Mouse (Mus musculus) heart, embryonic 12.5 days (tissue): Measurements from ENCODE around the gene Zfp420. TPM values are rescaled to one million over a fixed set of nuclear protein-coding genes. Genes with fewer than 3 reads are reported as not detected.

ENCODE experiments used
- ATAC-seq: fragments of 200-750 bp; cut with Nextera tagmentation; 2 replicates; pipeline ENCODE4 v1.8.0; 2017; ENCODE audit warnings: moderate TSS enrichment, moderate library complexity; ENCODE audit not compliant: insufficient number of reproducible peaks, low FRiP score
- H3K27ac ChIP-seq: fragments of 300-500 bp; sonication (generic); 2 replicates; pipeline ENCODE4 v1.5.1; 2016; ENCODE audit warnings: mild to moderate bottlenecking, moderate library complexity; ENCODE audit not compliant: poor library complexity, severe bottlenecking
- H3K27me3 ChIP-seq: fragments of 300-500 bp; sonication (generic); replicated peaks from 2 replicates; pipeline ENCODE4 v1.6.1; 2016; ENCODE audit warnings: mild to moderate bottlenecking, moderate library complexity
- H3K36me3 ChIP-seq: fragments of 300-500 bp; sonication (generic); 2 replicates; pipeline ENCODE4 v1.6.1; 2016; ENCODE audit warnings: mild to moderate bottlenecking, moderate library complexity
- H3K4me1 ChIP-seq: fragments of 300-500 bp; sonication (generic); replicated peaks from 2 replicates; pipeline ENCODE4 v1.6.1; 2016; ENCODE audit warnings: mild to moderate bottlenecking
- H3K4me2 ChIP-seq: fragments of 300-500 bp; sonication (generic); 2 replicates; pipeline ENCODE4 v1.6.1; 2016; ENCODE audit warnings: mild to moderate bottlenecking, moderate library complexity
- H3K4me3 ChIP-seq: fragments of 300-500 bp; sonication (generic); 2 replicates; pipeline ENCODE4 v1.5.1; 2016; ENCODE audit warnings: mild to moderate bottlenecking
- H3K9ac ChIP-seq: fragments of 300-500 bp; sonication (generic); 2 replicates; pipeline ENCODE4 v1.6.1; 2016; ENCODE audit warnings: mild to moderate bottlenecking, moderate library complexity
- H3K9me3 ChIP-seq: fragments of 300-500 bp; sonication (generic); replicated peaks from 2 replicates; pipeline ENCODE4 v1.6.1; 2016; ENCODE audit warnings: mild to moderate bottlenecking, moderate library complexity
- WGBS: fragments of 180-500 bp; shearing (Covaris S2); methylation state at CpG from one replicate; pipeline ENCODE4 v1.1.7; 2016; 5-methylcytosine and 5-hydroxymethylcytosine counted together
- polyA plus RNA-seq: library from polyadenylated mRNA; unstranded; fragments of >200 nt; fragmentation: Nextera tagmentation; extraction: Ambion mirVana; gene quantifications from 2 replicates; pipeline ENCODE4 v1.2.1, GENCODE M21; 2016

Gene Zfp420
- polyA plus RNA-seq, 1 experiment from 2014 or later = 4.4 TPM

DNA sequence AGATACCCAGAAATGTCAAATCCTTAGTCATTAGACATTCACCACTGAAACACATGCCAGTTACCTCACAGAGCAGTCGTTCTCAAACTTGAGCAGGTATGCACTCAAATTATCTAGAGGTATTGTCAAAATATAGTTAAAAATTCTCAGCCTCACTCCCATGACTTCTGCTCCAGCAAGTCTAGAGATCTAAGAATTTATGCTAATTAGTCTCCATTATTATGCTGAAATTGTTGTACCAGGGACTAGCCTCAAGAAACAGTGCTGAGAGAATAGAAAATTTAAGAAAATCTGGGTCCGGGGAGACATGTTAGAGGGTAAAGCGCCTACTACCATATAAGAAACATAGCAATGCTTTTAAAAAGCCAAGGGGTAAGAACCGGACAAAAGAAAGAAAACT lies 44.3 kb downstream of the Zfp420 start:
- Histone ChIP-seq H3K4me1 (no peaks in the 10 kb centered on the region; the same call in 1 of the 2 replicates), H3K9me3 (no peaks in the 10 kb centered on the region), H3K27ac (no peak overlapping the region), H3K27me3 (no peaks in the 10 kb centered on the region), H3K36me3 (peaks cover 40% of the 10 kb centered on the region), H3K4me2 (no peak overlapping the region), H3K4me3 (no peak overlapping the region), H3K9ac (no peak overlapping the region)
- ATAC-seq = no peak
- WGBS = 87% methylated on average over 4 of the region's 4 CpGs

DNA sequence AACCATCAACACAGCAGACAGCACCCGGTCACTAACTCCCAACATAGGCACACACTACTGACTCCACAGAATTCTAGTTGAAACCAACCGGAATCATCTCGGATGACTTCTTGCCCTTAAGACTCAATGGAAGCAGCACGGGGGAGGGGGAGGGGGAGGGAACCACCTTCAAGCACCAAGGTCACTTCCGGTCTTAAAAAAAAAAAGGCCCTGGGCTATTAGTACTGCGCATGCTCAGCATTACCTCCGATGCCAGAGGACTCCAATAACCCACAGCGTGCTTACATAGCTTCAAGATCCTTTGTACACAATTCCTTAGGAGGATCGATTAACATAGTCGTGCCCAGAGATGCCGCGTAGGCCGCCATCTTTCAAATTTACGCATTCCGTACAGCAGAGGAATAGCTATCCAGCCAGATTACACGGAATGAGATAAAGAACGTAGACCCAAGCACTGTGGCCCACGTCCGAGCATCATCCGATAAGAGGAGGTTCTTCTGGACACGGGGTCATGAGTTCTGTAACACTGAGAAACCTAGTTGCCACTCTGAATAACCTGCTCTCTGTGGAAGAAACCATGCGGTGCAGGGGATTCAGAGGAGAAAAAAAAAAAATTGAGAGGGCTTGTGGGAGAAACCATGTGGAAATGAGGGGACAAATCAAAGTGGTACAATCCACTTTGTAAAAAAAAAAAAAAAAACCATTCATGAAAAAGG lies 46.3 kb downstream of the Zfp420 start, which contains the start of gene Zfp27:
TSS of gene Zfp27 (minus strand) at position 607 of the 716 bp plus-strand sequence.
- H3K27ac ChIP-seq = peak within 1 kb of the TSS; percentile 98
- no peaks in the 10 kb centered on the region for H3K27me3 ChIP-seq
- H3K9me3 ChIP-seq = no peaks in the 10 kb centered on the region
- H3K4me2 ChIP-seq = peak within 1 kb of the TSS; percentile 77
- peaks cover 9% of the 10 kb centered on the region for H3K4me1 ChIP-seq
- peak within 1 kb of the TSS; percentile 73 for H3K4me3 ChIP-seq
- peak within 1 kb of the TSS; percentile 72 for H3K9ac ChIP-seq
- ATAC-seq = peak; percentile 78
- peaks cover 27% of the 10 kb centered on the region for H3K36me3 ChIP-seq
- under 1% methylated on average over 22 of the region's 22 CpGs for WGBS

GRCm38 (mm10) chr7:29906682-29907058 lies 46.9 kb downstream of the Zfp420 start:
- H3K9me3 ChIP-seq = no peaks in the 10 kb centered on the region
- peaks cover 24% of the 10 kb centered on the region for H3K36me3 ChIP-seq
- H3K27me3 ChIP-seq = no peaks in the 10 kb centered on the region
- WGBS = 26% methylated on average over 8 of the region's 8 CpGs
- peak overlapping the region; percentile 42; the same call in 1 of the 2 replicates for H3K9ac ChIP-seq
- peaks cover 9% of the 10 kb centered on the region for H3K4me1 ChIP-seq
- peak overlapping the region; percentile 77 for H3K4me2 ChIP-seq
- no peak for ATAC-seq
- peak overlapping the region; percentile 73 for H3K4me3 ChIP-seq
- H3K27ac ChIP-seq = peak overlapping the region; percentile 98

GRCm38 (mm10) chr7:29907206-29907605 lies 47.4 kb downstream of the Zfp420 start:
- Histone ChIP-seq H3K4me3 (no peak overlapping the region), H3K27me3 (no peaks in the 10 kb centered on the region), H3K4me1 (peaks cover 9% of the 10 kb centered on the region), H3K36me3 (peaks cover 27% of the 10 kb centered on the region), H3K4me2 (peak overlapping the region; percentile 77; the same call in 1 of the 2 replicates), H3K9me3 (no peaks in the 10 kb centered on the region), H3K9ac (no peak overlapping the region), H3K27ac (peak overlapping the region; percentile 98; the same call in 1 of the 2 replicates)
- 83% methylated on average over 5 of the region's 5 CpGs for WGBS
- no peak for ATAC-seq

DNA sequence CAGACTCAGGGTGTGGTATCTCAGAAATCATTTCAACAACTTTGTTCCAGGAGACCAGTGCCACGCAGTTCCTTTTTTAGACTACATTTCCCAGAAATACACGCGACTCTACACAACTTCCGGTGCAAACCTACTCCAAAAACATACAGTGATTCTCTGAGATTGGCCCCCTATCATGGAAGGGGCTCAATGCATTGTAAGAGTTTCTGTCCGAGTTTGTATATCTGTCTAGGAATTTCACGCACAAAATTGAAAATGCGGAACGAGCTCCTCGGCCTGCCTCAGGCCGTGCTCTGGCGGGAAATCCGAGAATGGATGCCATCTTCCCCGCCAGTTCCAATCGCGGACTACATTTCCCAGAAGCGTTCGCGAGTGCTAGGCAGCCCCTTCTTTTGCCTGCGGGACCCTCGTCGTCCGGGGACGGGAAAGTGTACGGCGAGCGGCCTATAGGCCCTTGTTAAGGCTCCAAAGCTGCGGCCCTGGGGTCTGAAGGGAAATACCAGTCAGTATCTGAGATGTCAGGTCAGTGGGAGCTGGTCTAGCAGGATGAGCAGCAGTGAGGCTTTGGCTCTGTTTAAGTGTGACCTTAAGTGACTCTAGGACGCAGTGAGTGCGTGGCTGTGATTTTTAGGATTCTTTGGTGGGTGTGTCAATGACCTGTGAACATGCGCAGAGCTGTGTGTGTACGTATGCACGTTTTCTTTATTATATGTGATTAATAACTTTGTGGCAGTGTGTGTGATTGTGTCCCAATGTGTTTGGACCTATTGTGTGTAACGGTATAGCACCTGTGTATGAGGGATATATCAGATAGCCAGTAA lies 48.6 kb downstream of the Zfp420 start, which contains the start of gene Zfp383:
TSS of gene Zfp383 (plus strand) at position 94 of the 821 bp plus-strand sequence.
- WGBS = under 1% methylated on average over 33 of the region's 33 CpGs
- peaks cover 9% of the 10 kb centered on the region for H3K4me1 ChIP-seq
- peak; percentile 82 for ATAC-seq
- H3K4me3 ChIP-seq = peak within 1 kb of the TSS; percentile 67
- H3K4me2 ChIP-seq = peak within 1 kb of the TSS; percentile 77
- no peaks in the 10 kb centered on the region for H3K27me3 ChIP-seq
- H3K9ac ChIP-seq = peak within 1 kb of the TSS; percentile 80
- no peaks in the 10 kb centered on the region for H3K9me3 ChIP-seq
- peaks cover 30% of the 10 kb centered on the region for H3K36me3 ChIP-seq
- H3K27ac ChIP-seq = peak within 1 kb of the TSS; percentile 98

DNA sequence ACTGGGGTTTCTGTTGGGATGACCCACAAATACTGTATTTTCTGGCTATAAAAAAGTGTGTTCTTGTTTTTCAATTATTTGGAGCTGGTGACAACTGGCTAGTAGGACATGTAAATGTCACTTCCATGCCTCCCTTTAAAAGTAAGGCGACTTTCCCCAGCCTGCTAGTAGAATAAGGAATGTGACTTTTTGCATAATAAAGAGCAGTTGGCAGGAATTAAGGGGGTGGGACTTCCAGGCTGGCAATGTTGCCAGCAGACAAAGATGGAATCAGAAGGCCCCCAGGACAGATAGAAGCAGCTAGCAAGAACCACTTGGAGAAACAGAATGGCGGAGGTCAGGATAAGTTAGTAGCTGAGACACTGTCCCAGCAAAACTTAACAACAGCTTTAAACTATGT lies 50.5 kb downstream of the Zfp420 start:
- WGBS = 74% methylated on average over 2 of the region's 2 CpGs

GRCm38 (mm10) chr7:29912172-29912571 lies 52.4 kb downstream of the Zfp420 start:
- no peak overlapping the region for H3K4me3 ChIP-seq
- peaks cover 55% of the 10 kb centered on the region for H3K36me3 ChIP-seq
- H3K9ac ChIP-seq = no peak overlapping the region
- H3K4me2 ChIP-seq = no peak overlapping the region
- no peak overlapping the region for H3K27ac ChIP-seq
- no peaks in the 10 kb centered on the region for H3K27me3 ChIP-seq
- peaks cover 6% of the 10 kb centered on the region for H3K9me3 ChIP-seq
- 86% methylated on average over 13 of the region's 13 CpGs for WGBS
- H3K4me1 ChIP-seq = peaks cover 9% of the 10 kb centered on the region
- ATAC-seq = no peak

More for the DNA sequence above, 50.5 kb downstream of the Zfp420 start:
- Histone ChIP-seq H3K4me1 (peaks cover 9% of the 10 kb centered on the region), H3K4me3 (no peak overlapping the region), H3K36me3 (peaks cover 44% of the 10 kb centered on the region), H3K27ac (no peak overlapping the region), H3K9ac (no peak overlapping the region), H3K27me3 (no peaks in the 10 kb centered on the region), H3K9me3 (peaks cover 4% of the 10 kb centered on the region), H3K4me2 (no peak overlapping the region)
- ATAC-seq = no peak

GRCm38 (mm10) chr7:29917371-29918061 lies 57.7 kb downstream of the Zfp420 start:
- 36% methylated on average over 6 of the region's 6 CpGs for WGBS
- ATAC-seq = no peak
- H3K4me3 ChIP-seq = no peak overlapping the region

GRCm38 (mm10) chr7:29918062-29918453 lies 58.3 kb downstream of the Zfp420 start:
- WGBS = 81% methylated on average over 4 of the region's 4 CpGs
- Histone ChIP-seq H3K4me2 (peak overlapping the region; percentile 22), H3K9me3 (peaks cover 6% of the 10 kb centered on the region), H3K27ac (peak overlapping the region; percentile 81), H3K9ac (0 out of 2 replicates have a peak overlapping the region, but pooled peaks have one; percentile 27), H3K4me3 (no peak overlapping the region), H3K36me3 (peaks cover 33% of the 10 kb centered on the region), H3K4me1 (peaks cover 9% of the 10 kb centered on the region), H3K27me3 (no peaks in the 10 kb centered on the region)
- ATAC-seq = no peak

More at GRCm38 (mm10) chr7:29917371-29918061, 57.7 kb downstream of the Zfp420 start:
- Histone ChIP-seq H3K27me3 (no peaks in the 10 kb centered on the region), H3K9ac (0 out of 2 replicates have a peak overlapping the region, but pooled peaks have one; percentile 27), H3K36me3 (peaks cover 37% of the 10 kb centered on the region), H3K27ac (peak overlapping the region; percentile 81), H3K9me3 (peaks cover 6% of the 10 kb centered on the region), H3K4me1 (peaks cover 9% of the 10 kb centered on the region), H3K4me2 (peak overlapping the region; percentile 22)

- H3K27ac ChIP-seq = no peak overlapping the region
- 55% methylated on average over 6 of the region's 6 CpGs for WGBS
- H3K4me2 ChIP-seq = no peak overlapping the region
- ATAC-seq = no peak
- H3K4me3 ChIP-seq = no peak overlapping the region
- 0 out of 2 replicates have a peak, but pooled peaks cover 2% of the 10 kb centered on the region for H3K36me3 ChIP-seq
- no peaks in the 10 kb centered on the region for H3K27me3 ChIP-seq
- H3K9ac ChIP-seq = no peak overlapping the region
- peaks cover 4% of the 10 kb centered on the region; the same call in 1 of the 2 replicates for H3K9me3 ChIP-seq
- peaks cover 9% of the 10 kb centered on the region for H3K4me1 ChIP-seq
These were observed 61.8 kb downstream of the Zfp420 start for GRCm38 (mm10) chr7:29921439-29922093.
